Mouse (Mus musculus): ENCODE data around the gene Ccdc155. TPM values are rescaled to one million over a fixed set of nuclear protein-coding genes. Genes with fewer than 3 reads are reported as not detected.

Ccdc155 gene
- polyA plus RNA-seq, 1 experiment from 2014 or later: 0.53 TPM

- peaks cover 30% of the 10 kb centered on the region for H3K4me1 ChIP-seq (replicated peaks; ENCODE audit: control insufficient read depth, insufficient read depth, low read length)
- DNase-seq (ENCODE audit: low spot score): no peak
- peaks cover 9% of the 10 kb centered on the region for H3K27me3 ChIP-seq (replicated peaks; ENCODE audit: control insufficient read depth, insufficient read depth, low read length)
- H3K4me3 ChIP-seq (ENCODE audit: low read depth, low read length): peak overlapping the region; percentile 45
- no peaks in the 10 kb centered on the region for H3K9me3 ChIP-seq (ENCODE audit: control insufficient read depth, low read length)
- H3K36me3 ChIP-seq (ENCODE audit: control insufficient read depth, insufficient read depth, low read length): no peaks in the 10 kb centered on the region
- peak overlapping the region; percentile 72 for H3K4me2 ChIP-seq
- peak overlapping the region; percentile 46; the same call in 1 of the 2 replicates for H3K27ac ChIP-seq (ENCODE audit: low read depth, low read length)
- peak overlapping the region; percentile 54 for H3K9ac ChIP-seq (ENCODE audit: low read depth, low read length)
- 61% methylated on average over 17 of the region's 17 CpGs for WGBS
- no peak for ATAC-seq (replicated peaks; ENCODE audit: low FRiP score)
Observed at GRCm38 (mm10) chr7:45237747-45238699, 33.3 kb upstream of the Ccdc155 start.

GRCm38 (mm10) chr7:45235656-45236180 is 31.0 kb upstream of the Ccdc155 start:
- Histone ChIP-seq H3K27me3 (replicated peaks; ENCODE audit: control insufficient read depth, insufficient read depth, low read length) (peaks cover 9% of the 10 kb centered on the region), H3K4me1 (replicated peaks; ENCODE audit: control insufficient read depth, insufficient read depth, low read length) (peaks cover 30% of the 10 kb centered on the region), H3K4me3 (ENCODE audit: low read depth, low read length) (peak overlapping the region; percentile 25; the same call in 1 of the 2 replicates), H3K9me3 (ENCODE audit: control insufficient read depth, low read length) (no peaks in the 10 kb centered on the region), H3K27ac (ENCODE audit: low read depth, low read length) (no peak overlapping the region), H3K36me3 (ENCODE audit: control insufficient read depth, insufficient read depth, low read length) (peaks cover 14% of the 10 kb centered on the region), H3K4me2 (peak overlapping the region; percentile 60), H3K9ac (ENCODE audit: low read depth, low read length) (no peak overlapping the region)
- DNase-seq (ENCODE audit: low spot score) (no peak), ATAC-seq (replicated peaks; ENCODE audit: low FRiP score) (no peak)
- WGBS: 49% methylated on average over 17 of the region's 17 CpGs

DNA sequence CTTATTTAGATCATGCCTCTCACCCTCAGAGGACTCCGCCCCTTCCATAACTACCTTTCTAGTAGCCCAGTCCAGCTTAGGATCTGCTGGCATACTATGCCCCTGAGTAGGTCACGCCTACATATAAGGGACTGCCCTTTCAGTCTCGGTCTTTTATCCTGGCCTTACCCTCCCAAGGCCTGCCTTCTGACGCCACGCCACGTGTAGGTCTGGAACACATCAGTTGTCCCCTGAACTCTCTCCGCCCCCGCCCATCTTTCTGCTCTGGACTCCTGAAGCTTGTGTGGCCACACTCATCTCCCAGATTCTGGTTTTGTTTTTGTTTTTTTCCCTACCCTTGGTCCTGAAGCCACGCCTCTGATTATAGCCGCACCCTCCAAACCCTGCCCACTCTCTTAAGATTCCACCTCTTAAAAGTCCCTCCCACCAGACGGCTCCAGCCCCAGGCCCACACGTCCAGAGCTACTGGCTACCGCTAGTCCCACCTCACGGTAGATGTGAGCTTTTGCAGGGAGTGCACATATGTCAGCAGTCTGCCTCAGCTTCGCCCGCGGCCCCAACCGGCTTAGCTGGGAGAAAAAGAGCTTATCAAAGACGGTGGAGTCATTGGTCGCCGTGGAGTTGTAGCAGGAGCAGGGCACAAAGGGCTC is 30.4 kb upstream of the Ccdc155 start:
- ATAC-seq (replicated peaks; ENCODE audit: low FRiP score) (no peak), DNase-seq (ENCODE audit: low spot score) (no peak)
- peak overlapping the region; percentile 60 for H3K4me2 ChIP-seq

GRCm38 (mm10) chr7:45234333-45234841 is 29.7 kb upstream of the Ccdc155 start:
- H3K9ac ChIP-seq (ENCODE audit: low read depth, low read length): no peak overlapping the region
- 29% methylated on average over 29 of the region's 29 CpGs for WGBS
- H3K4me3 ChIP-seq (ENCODE audit: low read depth, low read length): peak overlapping the region; percentile 20
- no peaks in the 10 kb centered on the region for H3K9me3 ChIP-seq (ENCODE audit: control insufficient read depth, low read length)
- H3K4me1 ChIP-seq (replicated peaks; ENCODE audit: control insufficient read depth, insufficient read depth, low read length): peaks cover 29% of the 10 kb centered on the region
- ATAC-seq (replicated peaks; ENCODE audit: low FRiP score) (0 out of 2 replicates have a peak, but pooled peaks have one; percentile 13), DNase-seq (ENCODE audit: low spot score) (peak; percentile 57)
- no peak overlapping the region; the same call in 1 of the 2 replicates for H3K27ac ChIP-seq (ENCODE audit: low read depth, low read length)
- H3K27me3 ChIP-seq (replicated peaks; ENCODE audit: control insufficient read depth, insufficient read depth, low read length): 0 out of 2 replicates have a peak, but pooled peaks cover 4% of the 10 kb centered on the region
- H3K4me2 ChIP-seq: peak overlapping the region; percentile 60
- H3K36me3 ChIP-seq (ENCODE audit: control insufficient read depth, insufficient read depth, low read length): peaks cover 20% of the 10 kb centered on the region

More for the DNA sequence above, 30.4 kb upstream of the Ccdc155 start:
- H3K27ac ChIP-seq (ENCODE audit: low read depth, low read length): no peak overlapping the region; the same call in 1 of the 2 replicates
- 19% methylated on average over 21 of the region's 21 CpGs for WGBS
- H3K36me3 ChIP-seq (ENCODE audit: control insufficient read depth, insufficient read depth, low read length): peaks cover 14% of the 10 kb centered on the region
- H3K4me1 ChIP-seq (replicated peaks; ENCODE audit: control insufficient read depth, insufficient read depth, low read length): peaks cover 30% of the 10 kb centered on the region
- no peaks in the 10 kb centered on the region for H3K9me3 ChIP-seq (ENCODE audit: control insufficient read depth, low read length)
- H3K4me3 ChIP-seq (ENCODE audit: low read depth, low read length): peak overlapping the region; percentile 25
- peaks cover 6% of the 10 kb centered on the region for H3K27me3 ChIP-seq (replicated peaks; ENCODE audit: control insufficient read depth, insufficient read depth, low read length)
- 0 out of 2 replicates have a peak overlapping the region, but pooled peaks have one; percentile 16 for H3K9ac ChIP-seq (ENCODE audit: low read depth, low read length)

DNA sequence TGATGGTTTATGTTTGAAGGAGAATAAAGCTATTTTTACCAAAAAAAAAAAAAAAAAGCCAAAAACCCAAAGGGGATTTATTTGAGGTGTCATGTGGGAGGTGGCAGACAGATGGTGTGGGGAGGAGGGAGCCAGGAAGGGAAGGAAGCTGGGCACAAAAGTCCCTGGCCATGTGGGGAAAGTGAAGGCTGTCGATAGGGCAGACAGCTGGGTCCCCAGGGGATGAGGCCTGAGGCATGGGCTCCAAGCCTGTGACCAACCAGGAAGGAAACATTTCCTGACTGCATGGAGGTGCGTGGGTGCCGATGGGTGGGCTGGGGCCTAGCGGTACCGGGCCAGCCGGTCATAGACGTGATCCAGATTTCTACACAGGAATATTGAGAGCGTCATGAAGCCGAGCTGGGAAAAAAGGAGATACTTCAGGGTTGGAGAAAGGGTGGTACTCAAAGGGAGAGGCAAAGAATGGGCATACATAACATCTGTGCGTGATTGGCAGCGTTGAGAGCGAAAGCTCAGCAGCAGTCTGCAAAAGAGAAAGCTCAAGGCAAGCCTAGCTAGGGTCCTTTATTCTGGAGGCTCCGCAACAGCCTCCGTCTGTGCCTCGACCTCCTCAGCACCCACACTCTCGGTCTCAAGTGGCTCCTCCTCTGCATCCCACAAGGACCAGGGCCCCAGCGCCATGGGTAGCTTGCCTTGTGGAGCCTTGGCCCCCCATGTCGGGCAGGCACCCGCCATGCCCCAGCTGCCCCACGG is 29.1 kb upstream of the Ccdc155 start:
- Histone ChIP-seq H3K27ac (ENCODE audit: low read depth, low read length) (no peak overlapping the region), H3K36me3 (ENCODE audit: control insufficient read depth, insufficient read depth, low read length) (peaks cover 24% of the 10 kb centered on the region), H3K4me2 (peak overlapping the region; percentile 60), H3K9me3 (ENCODE audit: control insufficient read depth, low read length) (no peaks in the 10 kb centered on the region), H3K27me3 (replicated peaks; ENCODE audit: control insufficient read depth, insufficient read depth, low read length) (0 out of 2 replicates have a peak, but pooled peaks cover 4% of the 10 kb centered on the region), H3K4me3 (ENCODE audit: low read depth, low read length) (peak overlapping the region; percentile 20), H3K9ac (ENCODE audit: low read depth, low read length) (no peak overlapping the region), H3K4me1 (replicated peaks; ENCODE audit: control insufficient read depth, insufficient read depth, low read length) (peaks cover 23% of the 10 kb centered on the region)
- DNase-seq (ENCODE audit: low spot score) (no peak), ATAC-seq (replicated peaks; ENCODE audit: low FRiP score) (no peak)
- 46% methylated on average over 20 of the region's 20 CpGs for WGBS

- Histone ChIP-seq H3K4me1 (replicated peaks; ENCODE audit: control insufficient read depth, insufficient read depth, low read length) (peaks cover 19% of the 10 kb centered on the region), H3K4me3 (ENCODE audit: low read depth, low read length) (no peak overlapping the region), H3K9ac (ENCODE audit: low read depth, low read length) (no peak overlapping the region), H3K9me3 (ENCODE audit: control insufficient read depth, low read length) (no peaks in the 10 kb centered on the region), H3K36me3 (ENCODE audit: control insufficient read depth, insufficient read depth, low read length) (peaks cover 27% of the 10 kb centered on the region), H3K27ac (ENCODE audit: low read depth, low read length) (no peak overlapping the region), H3K27me3 (replicated peaks; ENCODE audit: control insufficient read depth, insufficient read depth, low read length) (0 out of 2 replicates have a peak, but pooled peaks cover 4% of the 10 kb centered on the region), H3K4me2 (no peak overlapping the region)
- DNase-seq (ENCODE audit: low spot score): no peak
- no peak for ATAC-seq (replicated peaks; ENCODE audit: low FRiP score)
- 62% methylated on average over 13 of the region's 13 CpGs for WGBS
Observed at GRCm38 (mm10) chr7:45232716-45233465, 28.2 kb upstream of the Ccdc155 start.

DNA sequence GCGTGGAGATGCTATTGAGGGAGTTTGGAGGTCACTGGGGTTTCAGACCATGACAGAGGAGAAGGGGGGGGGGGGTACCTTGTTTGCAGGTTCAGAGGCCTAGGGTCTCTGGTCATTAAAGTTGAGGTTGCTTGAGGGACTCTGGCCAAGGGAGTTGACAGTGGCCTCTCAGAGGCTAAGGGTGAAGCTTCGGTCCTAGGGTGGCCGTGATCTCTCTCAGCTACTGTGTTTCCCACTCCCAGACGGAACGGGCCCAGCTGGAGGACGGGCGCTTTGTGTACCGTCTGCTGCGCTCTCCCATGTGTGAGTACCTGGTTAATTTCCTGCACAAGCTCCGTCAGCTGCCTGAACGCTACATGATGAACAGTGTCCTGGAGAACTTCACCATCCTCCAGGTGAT is 27.2 kb upstream of the Ccdc155 start:
- Histone ChIP-seq H3K27ac (ENCODE audit: low read depth, low read length) (no peak overlapping the region), H3K36me3 (ENCODE audit: control insufficient read depth, insufficient read depth, low read length) (peaks cover 27% of the 10 kb centered on the region), H3K4me1 (replicated peaks; ENCODE audit: control insufficient read depth, insufficient read depth, low read length) (peaks cover 19% of the 10 kb centered on the region), H3K9me3 (ENCODE audit: control insufficient read depth, low read length) (no peaks in the 10 kb centered on the region), H3K9ac (ENCODE audit: low read depth, low read length) (no peak overlapping the region), H3K27me3 (replicated peaks; ENCODE audit: control insufficient read depth, insufficient read depth, low read length) (0 out of 2 replicates have a peak, but pooled peaks cover 4% of the 10 kb centered on the region), H3K4me3 (ENCODE audit: low read depth, low read length) (no peak overlapping the region), H3K4me2 (no peak overlapping the region)
- 87% methylated on average over 11 of the region's 11 CpGs for WGBS
- no peak for ATAC-seq (replicated peaks; ENCODE audit: low FRiP score)
- DNase-seq (ENCODE audit: low spot score): no peak

Data from liver, embryonic 11.5 days (tissue).